Mouse (Mus musculus): ENCODE measurements around the gene Chd2. TPM values are rescaled to one million over a fixed set of nuclear protein-coding genes. Genes with fewer than 3 reads are reported as not detected.

Chd2 gene
- polyA plus RNA-seq, 1 experiment from 2014 or later: 26.2 TPM

DNA sequence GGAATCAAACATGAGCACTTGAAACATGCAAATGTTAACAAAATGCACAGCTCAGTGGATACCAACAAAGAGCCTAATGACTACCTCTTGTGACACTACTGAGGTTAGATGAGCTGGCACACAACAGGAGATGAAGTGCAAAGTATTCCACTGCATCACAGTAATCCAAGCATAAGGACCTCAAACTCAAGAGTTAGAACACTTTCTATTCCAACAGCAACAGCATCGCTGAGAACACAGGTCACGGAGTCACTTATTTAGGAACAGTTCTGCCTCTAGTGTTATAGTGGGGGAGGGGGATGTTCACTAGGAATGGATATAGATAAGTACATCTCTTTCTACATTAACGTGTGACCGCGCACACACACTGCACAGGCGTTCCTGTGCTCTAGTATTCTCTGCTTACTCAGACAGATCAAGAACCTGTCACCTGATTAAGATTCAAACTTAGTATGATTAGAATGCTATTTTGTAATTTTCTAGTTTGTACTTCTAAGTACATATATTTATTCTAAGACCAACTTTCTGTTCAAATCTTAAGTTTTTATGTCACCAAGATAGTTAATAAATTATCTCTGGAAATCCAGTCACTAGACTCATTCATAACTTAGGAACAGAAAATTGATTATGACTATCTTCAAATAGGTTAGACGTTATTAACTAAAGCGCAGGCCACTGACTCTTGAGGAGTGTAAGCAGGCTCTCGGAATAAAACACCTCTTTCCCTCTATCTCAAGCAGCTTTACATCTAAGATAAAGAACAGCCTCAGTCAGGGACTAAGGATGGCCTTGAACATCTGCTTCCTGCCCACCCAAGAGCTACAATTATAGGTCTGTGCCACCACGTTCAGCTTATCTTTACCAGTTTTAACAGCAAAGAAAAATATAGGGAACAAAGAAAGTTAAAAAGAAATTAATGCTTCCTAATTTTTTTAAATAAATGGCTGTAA, 5.2 kb upstream of the Chd2 start:
- peak; percentile 82 for ATAC-seq
- no peaks in the 10 kb centered on the region for H3K9me3 ChIP-seq (replicated peaks)
- peaks cover 71% of the 10 kb centered on the region for H3K36me3 ChIP-seq
- 29% methylated on average over 10 of the region's 10 CpGs for WGBS (ENCODE audit: insufficient replicate concordance)
- no peaks in the 10 kb centered on the region for H3K27me3 ChIP-seq (replicated peaks)
- peaks cover 46% of the 10 kb centered on the region for H3K4me1 ChIP-seq
- peak overlapping the region; percentile 60 for H3K27ac ChIP-seq
- no peak overlapping the region for H3K9ac ChIP-seq
- H3K4me3 ChIP-seq: no peak overlapping the region
- H3K4me2 ChIP-seq: peak overlapping the region; percentile 41

DNA sequence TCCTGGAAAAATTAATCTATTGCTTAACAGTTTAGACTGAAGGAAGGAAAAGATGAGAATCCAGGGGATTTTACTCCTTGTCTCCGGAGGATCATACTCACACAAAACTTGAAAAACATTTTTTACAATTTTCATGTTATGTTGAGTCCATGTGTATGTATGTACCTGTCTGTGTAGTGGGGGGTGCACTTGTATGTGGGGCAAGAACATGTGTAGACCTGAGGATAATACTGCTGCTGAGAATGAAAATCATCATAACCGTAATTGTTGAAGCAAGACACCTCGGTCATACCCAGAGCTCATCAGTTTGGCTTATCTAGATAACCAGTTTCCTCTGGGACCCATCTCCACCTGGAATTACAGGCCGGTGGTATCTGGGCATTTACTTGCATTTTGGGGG, 3.4 kb upstream of the Chd2 start:
- H3K4me2 ChIP-seq: no peak overlapping the region
- H3K27me3 ChIP-seq (replicated peaks): no peaks in the 10 kb centered on the region
- H3K4me3 ChIP-seq: no peak overlapping the region
- no peak overlapping the region for H3K27ac ChIP-seq
- no peak overlapping the region for H3K9ac ChIP-seq
- peaks cover 60% of the 10 kb centered on the region for H3K36me3 ChIP-seq
- no peaks in the 10 kb centered on the region for H3K9me3 ChIP-seq (replicated peaks)
- no peak for ATAC-seq
- WGBS (ENCODE audit: insufficient replicate concordance): 70% methylated on average over 4 of the region's 4 CpGs
- H3K4me1 ChIP-seq: peaks cover 36% of the 10 kb centered on the region

GRCm38 (mm10) chr7:73542131-73542853, 662 bp upstream of the Chd2 start:
- peaks cover 41% of the 10 kb centered on the region for H3K36me3 ChIP-seq
- H3K9ac ChIP-seq: no peak overlapping the region
- H3K9me3 ChIP-seq (replicated peaks): no peaks in the 10 kb centered on the region
- no peaks in the 10 kb centered on the region for H3K27me3 ChIP-seq (replicated peaks)
- H3K4me3 ChIP-seq: peak overlapping the region; percentile 81
- peak overlapping the region; percentile 99 for H3K27ac ChIP-seq
- H3K4me2 ChIP-seq: peak overlapping the region; percentile 68; the same call in 1 of the 2 replicates
- no peak for ATAC-seq
- 80% methylated on average over 7 of the region's 7 CpGs for WGBS (ENCODE audit: insufficient replicate concordance)
- peaks cover 19% of the 10 kb centered on the region for H3K4me1 ChIP-seq

- H3K4me1 ChIP-seq: peaks cover 21% of the 10 kb centered on the region
- ATAC-seq: no peak
- WGBS (ENCODE audit: insufficient replicate concordance): under 1% methylated on average over 4 of the region's 4 CpGs
Observed at GRCm38 (mm10) chr7:73541079-73541390, 595 bp downstream of the Chd2 start.

DNA sequence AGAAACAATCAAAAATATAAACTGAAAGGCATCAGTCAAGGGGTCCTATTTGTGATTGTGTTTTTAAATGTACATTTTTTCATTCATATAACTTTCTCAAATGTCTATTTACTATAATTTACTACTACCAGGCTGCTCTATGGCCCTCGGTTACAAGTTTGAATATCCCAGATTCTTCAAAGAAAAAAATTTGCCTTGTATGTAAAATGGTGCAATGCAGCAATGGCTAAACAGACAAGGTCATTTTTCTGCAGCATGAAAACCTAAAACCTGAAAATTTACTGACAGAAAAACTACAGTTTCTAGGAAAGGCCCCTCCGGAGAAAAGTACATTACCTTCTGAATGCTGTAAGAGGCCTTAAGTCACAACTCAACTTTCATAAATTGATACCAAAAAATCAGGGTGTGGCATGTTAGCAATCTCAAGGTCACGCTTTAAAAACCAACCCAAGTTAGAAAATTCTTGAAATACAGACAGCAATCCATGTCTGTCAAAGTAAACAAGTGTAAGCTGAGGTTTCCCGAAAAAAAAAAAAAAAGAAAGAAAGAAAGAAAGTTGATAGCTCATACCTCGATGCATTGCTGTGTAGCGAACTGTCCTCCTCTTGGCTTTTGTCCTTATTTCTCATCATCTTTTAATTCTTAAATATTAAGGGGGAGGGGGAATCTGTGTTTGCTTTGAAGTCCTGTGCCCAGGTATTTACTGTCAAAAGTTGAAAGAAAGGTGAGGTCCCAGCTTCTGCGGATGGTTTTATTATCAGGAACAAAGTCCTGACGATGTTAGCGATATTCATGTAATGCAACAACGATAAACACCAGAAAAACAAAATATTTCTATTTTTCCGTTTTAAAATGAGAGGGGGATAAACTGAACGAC, 1.2 kb downstream of the Chd2 start:
- Histone ChIP-seq H3K4me1 (peaks cover 27% of the 10 kb centered on the region), H3K36me3 (peaks cover 34% of the 10 kb centered on the region), H3K4me2 (peak overlapping the region; percentile 68), H3K9me3 (replicated peaks) (no peaks in the 10 kb centered on the region), H3K9ac (peak overlapping the region; percentile 97), H3K27me3 (replicated peaks) (no peaks in the 10 kb centered on the region), H3K4me3 (peak overlapping the region; percentile 81), H3K27ac (peak overlapping the region; percentile 88)
- no peak for ATAC-seq
- under 1% methylated on average over 12 of the region's 12 CpGs for WGBS (ENCODE audit: insufficient replicate concordance)

More at GRCm38 (mm10) chr7:73541079-73541390, 595 bp downstream of the Chd2 start:
- Histone ChIP-seq H3K4me2 (peak overlapping the region; percentile 68), H3K36me3 (peaks cover 31% of the 10 kb centered on the region), H3K9me3 (replicated peaks) (no peaks in the 10 kb centered on the region), H3K27ac (peak overlapping the region; percentile 99), H3K4me3 (peak overlapping the region; percentile 81), H3K27me3 (replicated peaks) (no peaks in the 10 kb centered on the region), H3K9ac (peak overlapping the region; percentile 97)

DNA sequence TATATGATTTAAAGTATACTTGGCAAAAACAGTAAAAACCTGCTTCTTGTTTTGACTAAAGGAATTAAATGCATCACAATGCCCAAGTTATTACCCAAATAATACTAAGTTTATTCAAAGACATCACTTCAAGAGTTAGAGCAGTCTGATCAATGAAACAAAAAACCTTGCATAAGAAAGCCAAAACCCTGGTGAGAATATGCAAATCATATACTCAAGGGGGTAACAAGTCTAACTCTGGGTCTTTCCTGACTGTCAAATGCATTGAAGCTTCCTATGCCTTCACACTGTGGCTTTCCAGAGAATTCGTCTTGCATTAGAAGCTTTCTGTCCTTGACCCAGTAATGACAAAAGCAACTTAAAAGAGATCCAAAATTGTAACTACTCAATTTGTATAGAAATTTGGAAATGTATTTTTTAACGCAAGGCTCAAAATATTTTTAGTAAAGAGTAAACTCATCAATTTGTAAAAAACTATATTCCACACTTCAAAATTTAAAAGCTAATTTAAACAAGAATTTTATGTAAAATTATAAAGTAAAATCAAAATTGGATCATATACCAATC, 2.4 kb downstream of the Chd2 start:
- 22% methylated on average over 2 of the region's 2 CpGs for WGBS (ENCODE audit: insufficient replicate concordance)
- peaks cover 34% of the 10 kb centered on the region for H3K4me1 ChIP-seq
- H3K36me3 ChIP-seq: peaks cover 39% of the 10 kb centered on the region
- peak overlapping the region; percentile 80 for H3K4me2 ChIP-seq
- H3K27me3 ChIP-seq (replicated peaks): no peaks in the 10 kb centered on the region
- ATAC-seq: no peak
- H3K9ac ChIP-seq: peak overlapping the region; percentile 73
- no peaks in the 10 kb centered on the region for H3K9me3 ChIP-seq (replicated peaks)
- H3K4me3 ChIP-seq: peak overlapping the region; percentile 63
- H3K27ac ChIP-seq: peak overlapping the region; percentile 82

GRCm38 (mm10) chr7:73538424-73539079, 3.1 kb downstream of the Chd2 start:
- 7% methylated on average over 4 of the region's 4 CpGs for WGBS (ENCODE audit: insufficient replicate concordance)
- peaks cover 40% of the 10 kb centered on the region for H3K36me3 ChIP-seq
- H3K27ac ChIP-seq: peak overlapping the region; percentile 95
- peaks cover 41% of the 10 kb centered on the region for H3K4me1 ChIP-seq
- no peak for ATAC-seq
- peak overlapping the region; percentile 80 for H3K4me2 ChIP-seq
- no peaks in the 10 kb centered on the region for H3K27me3 ChIP-seq (replicated peaks)
- peak overlapping the region; percentile 63 for H3K4me3 ChIP-seq
- no peaks in the 10 kb centered on the region for H3K9me3 ChIP-seq (replicated peaks)
- peak overlapping the region; percentile 73 for H3K9ac ChIP-seq

- peak; percentile 99 for ATAC-seq
- H3K27ac ChIP-seq: peak overlapping the region; percentile 95
- H3K36me3 ChIP-seq: peaks cover 41% of the 10 kb centered on the region
- peak overlapping the region; percentile 63 for H3K4me3 ChIP-seq
- H3K4me1 ChIP-seq: peaks cover 48% of the 10 kb centered on the region
- H3K4me2 ChIP-seq: peak overlapping the region; percentile 80
- peak overlapping the region; percentile 75 for H3K9ac ChIP-seq
- WGBS (ENCODE audit: insufficient replicate concordance): under 1% methylated on average over 46 of the region's 46 CpGs
- H3K27me3 ChIP-seq (replicated peaks): no peaks in the 10 kb centered on the region
- no peaks in the 10 kb centered on the region for H3K9me3 ChIP-seq (replicated peaks)
Observed at GRCm38 (mm10) chr7:73537634-73538423, 3.8 kb downstream of the Chd2 start.

- no peak for ATAC-seq
- no peaks in the 10 kb centered on the region for H3K9me3 ChIP-seq (replicated peaks)
- 9% methylated on average over 10 of the region's 10 CpGs for WGBS (ENCODE audit: insufficient replicate concordance)
- H3K36me3 ChIP-seq: peaks cover 38% of the 10 kb centered on the region
- peak overlapping the region; percentile 63 for H3K4me3 ChIP-seq
- peak overlapping the region; percentile 95 for H3K27ac ChIP-seq
- peaks cover 49% of the 10 kb centered on the region for H3K4me1 ChIP-seq
- H3K4me2 ChIP-seq: peak overlapping the region; percentile 80
- H3K27me3 ChIP-seq (replicated peaks): no peaks in the 10 kb centered on the region
- peak overlapping the region; percentile 75 for H3K9ac ChIP-seq
Observed at GRCm38 (mm10) chr7:73537228-73537627, 4.4 kb downstream of the Chd2 start.

- Histone ChIP-seq H3K4me1 (peaks cover 49% of the 10 kb centered on the region), H3K9ac (peak overlapping the region; percentile 75), H3K27me3 (replicated peaks) (no peaks in the 10 kb centered on the region), H3K4me2 (peak overlapping the region; percentile 80), H3K4me3 (peak overlapping the region; percentile 63; the same call in 1 of the 2 replicates), H3K36me3 (peaks cover 41% of the 10 kb centered on the region), H3K9me3 (replicated peaks) (no peaks in the 10 kb centered on the region), H3K27ac (peak overlapping the region; percentile 66; the same call in 1 of the 2 replicates)
- WGBS (ENCODE audit: insufficient replicate concordance): 76% methylated on average over 2 of the region's 2 CpGs
- ATAC-seq: no peak
Observed at GRCm38 (mm10) chr7:73536579-73536978, 5.1 kb downstream of the Chd2 start.
